Mouse (Mus musculus): ENCODE measurements around the gene Sdk1.

DNA sequence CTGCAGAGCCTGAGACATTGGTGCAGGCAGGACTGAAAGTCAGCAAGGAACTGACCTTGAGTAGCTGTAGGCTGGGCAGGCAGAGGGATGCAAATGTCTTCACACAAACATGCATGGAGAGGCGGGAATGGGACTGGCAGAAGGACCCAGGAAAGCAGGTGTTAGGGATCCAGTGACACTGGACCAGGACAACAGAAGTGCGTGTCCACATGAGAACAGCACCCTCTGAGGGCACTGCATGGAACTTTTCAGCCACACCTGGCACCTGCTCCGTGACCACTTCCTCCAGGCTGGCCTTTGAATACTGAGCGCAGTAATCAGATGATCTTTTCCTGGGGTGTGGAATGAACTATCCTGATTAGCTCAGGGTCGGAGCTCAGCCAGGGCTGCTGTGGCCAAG is 298.9 kb downstream of the Sdk1 start:
- TF ChIP-seq CTCF (IDR thresholded peaks at IDR 0.05; ENCODE audit: control insufficient read depth, insufficient read depth, insufficient replicate concordance, low read depth, low read length): no peak
- no peak for TF ChIP-seq POLR2A (IDR thresholded peaks at IDR 0.05; ENCODE audit: control insufficient read depth, low read depth, low read length)

Measured in testis, adult 2 months (tissue).